Mouse (Mus musculus) midbrain, postnatal 0 days (tissue): ENCODE measurements around the gene Ufd1. TPM values are rescaled to one million over a fixed set of nuclear protein-coding genes. Genes with fewer than 3 reads are reported as not detected.

Source experiments
- ATAC-seq: fragments of 200-750 bp; cut with Nextera tagmentation; 2 replicates; pipeline ENCODE4 v1.8.0; 2017; ENCODE audit warnings: moderate number of reproducible peaks, mild to moderate bottlenecking, moderate TSS enrichment, moderate library complexity; ENCODE audit not compliant: low FRiP score
- DNase-seq: peaks from one replicate; pipeline ENCODE4 v3.0.0-alpha.2; 2015; ENCODE audit warnings: low spot score
- H3K27ac ChIP-seq: fragments of 300-500 bp; sonication (generic); 2 replicates; pipeline ENCODE4 v1.5.1; 2014; ENCODE audit warnings: low read depth, mild to moderate bottlenecking, low read length, mixed read lengths
- H3K27me3 ChIP-seq: fragments of 300-500 bp; sonication (generic); 2 replicates; pipeline ENCODE4 v1.6.1; 2014; ENCODE audit warnings: low read length, control low read depth, mixed read lengths; ENCODE audit not compliant: insufficient read depth
- H3K36me3 ChIP-seq: fragments of 300-500 bp; sonication (generic); 2 replicates; pipeline ENCODE4 v1.6.1; 2014; ENCODE audit warnings: low read length, control low read depth, mixed read lengths; ENCODE audit not compliant: insufficient read depth
- H3K4me1 ChIP-seq: fragments of 300-500 bp; sonication (generic); 2 replicates; pipeline ENCODE4 v1.6.1; 2014; ENCODE audit warnings: mild to moderate bottlenecking, control low read depth, antibody characterized with exemption, low read length, mixed read lengths; ENCODE audit not compliant: insufficient read depth
- H3K4me2 ChIP-seq: fragments of 300-500 bp; sonication (generic); 2 replicates; pipeline ENCODE4 v1.6.1; 2014; ENCODE audit warnings: low read depth, mild to moderate bottlenecking, low read length, mixed read lengths; ENCODE audit not compliant: poor library complexity, severe bottlenecking
- H3K4me3 ChIP-seq: fragments of 300-500 bp; sonication (generic); 2 replicates; pipeline ENCODE4 v1.5.1; 2014; ENCODE audit warnings: low read depth, mild to moderate bottlenecking, low read length, moderate library complexity
- H3K9ac ChIP-seq: fragments of 300-500 bp; sonication (generic); replicated peaks from 2 replicates; pipeline ENCODE4 v1.6.1; 2014; ENCODE audit warnings: mild to moderate bottlenecking, low read length, moderate library complexity, mixed read lengths; ENCODE audit not compliant: poor library complexity, severe bottlenecking
- H3K9me3 ChIP-seq: fragments of 300-500 bp; sonication (generic); 2 replicates; pipeline ENCODE4 v1.6.1; 2016; ENCODE audit warnings: low read length, control low read depth
- CTCF ChIP-seq: IDR thresholded peaks from 2 replicates; pipeline ENCODE4 v1.5.1; 2016; ENCODE audit warnings: antibody characterized with exemption, mild to moderate bottlenecking
- WGBS: fragments of 180-500 bp; shearing (Covaris S2); extraction: QIAGEN DNeasy Blood & Tissue Kit; methylation state at CpG from one replicate; pipeline ENCODE4 v1.1.7; 2014; 5-methylcytosine and 5-hydroxymethylcytosine counted together
- polyA plus RNA-seq: library from polyadenylated mRNA; unstranded; fragments of >200 nt; fragmentation: Nextera tagmentation; extraction: Ambion mirVana; gene quantifications from 2 replicates; pipeline ENCODE4 v1.2.1, GENCODE M21; 2015
- total RNA-seq: library from RNA; depleted of rRNA; stranded (reverse); fragments of >200 nt; gene quantifications from 2 replicates; pipeline ENCODE4 v1.2.3, GENCODE M21; 2014; rRNA removed

Gene Ufd1
- total and polyA plus RNA-seq, 2 experiments from 2014 or later, result 60.9 to 116 TPM

- peaks cover 21% of the 10 kb centered on the region for H3K36me3 ChIP-seq
- H3K4me1 ChIP-seq, result peaks cover 4% of the 10 kb centered on the region; the same call in 1 of the 2 replicates
- WGBS, result under 1% methylated on average over 17 of the region's 17 CpGs
- ATAC-seq (no peak; the same call in 1 of the 2 replicates), DNase-seq (no peak)
- H3K9me3 ChIP-seq, result no peaks in the 10 kb centered on the region
- no peaks in the 10 kb centered on the region for H3K27me3 ChIP-seq
- no peak for TF ChIP-seq CTCF
- peak overlapping the region; percentile 75 for H3K4me2 ChIP-seq
- peak overlapping the region; percentile 89 for H3K4me3 ChIP-seq
- H3K27ac ChIP-seq, result peak overlapping the region; percentile 88
- H3K9ac ChIP-seq, result peak overlapping the region; percentile 81
These were observed 64.5 kb downstream of the Ufd1 start for GRCm38 (mm10) chr16:18876091-18876441.

DNA sequence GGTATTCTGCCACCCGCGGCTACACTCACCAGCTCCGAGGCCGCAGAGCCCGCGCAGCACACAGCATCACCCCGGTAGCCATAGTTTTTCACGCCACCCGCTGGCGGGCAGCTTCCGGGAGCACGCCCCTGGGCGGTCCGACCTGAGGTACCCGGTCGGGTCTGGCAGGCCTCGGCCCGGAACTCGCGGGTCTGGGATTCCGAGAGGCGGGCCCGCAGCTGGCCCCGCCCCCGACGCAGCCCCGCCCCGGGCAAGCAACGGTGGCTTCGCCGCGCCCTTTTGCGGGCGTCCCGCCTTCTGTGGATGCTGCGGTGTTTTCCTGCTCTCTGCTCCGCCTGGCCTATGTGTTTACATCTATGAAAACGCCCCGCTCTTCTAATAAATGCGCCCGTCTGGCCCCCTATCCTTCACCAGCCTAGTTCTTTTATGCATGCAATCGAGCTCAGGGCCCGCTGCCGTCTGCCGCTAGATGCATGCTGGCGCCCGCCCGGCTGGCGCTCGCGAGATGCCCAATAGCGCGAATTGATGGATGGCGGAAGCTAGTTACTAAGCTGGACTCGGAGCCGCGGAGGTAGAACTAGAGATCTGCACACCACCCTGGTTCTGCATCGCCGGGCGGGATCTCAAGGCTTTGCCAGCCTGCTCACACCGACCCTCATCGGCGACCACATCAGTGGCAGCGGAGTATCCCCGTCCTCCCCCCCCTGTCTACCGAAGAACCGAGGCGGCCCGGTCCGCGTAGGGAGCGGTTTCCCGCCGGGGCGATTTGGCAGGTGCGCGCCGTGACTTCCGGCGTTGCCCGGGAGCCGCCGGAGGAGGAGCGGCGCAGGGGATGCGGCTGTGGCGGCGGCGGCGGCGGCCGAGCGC, 65.1 kb downstream of the Ufd1 start, which contains the start of the genes Mrpl40 and Hira:
Mrpl40 (minus strand) TSS at position 421 of the 867 bp plus-strand sequence.
Hira (plus strand) TSS at position 596 of the 867 bp plus-strand sequence.
- peak; percentile 90 for DNase-seq
- 1% methylated on average over 83 of the region's 93 CpGs for WGBS
- H3K4me3 ChIP-seq, result peak within 1 kb of the TSS; percentile 89

GRCm38 (mm10) chr16:18877386-18878090, 66.0 kb downstream of the Ufd1 start:
- under 1% methylated on average over 38 of the region's 43 CpGs for WGBS
- Histone ChIP-seq H3K27me3 (no peaks in the 10 kb centered on the region), H3K4me2 (peak overlapping the region; percentile 75), H3K36me3 (peaks cover 13% of the 10 kb centered on the region), H3K9ac (peak overlapping the region; percentile 81), H3K9me3 (no peaks in the 10 kb centered on the region), H3K4me1 (peaks cover 4% of the 10 kb centered on the region; the same call in 1 of the 2 replicates), H3K4me3 (peak overlapping the region; percentile 89), H3K27ac (peak overlapping the region; percentile 88)
- DNase-seq (peak; percentile 85), ATAC-seq (peak; percentile 44)
- TF ChIP-seq CTCF, result peak; percentile 70

More for the DNA sequence above, 65.1 kb downstream of the Ufd1 start, which contains the start of the genes Mrpl40 and Hira:
- Histone ChIP-seq H3K36me3 (peaks cover 21% of the 10 kb centered on the region), H3K27me3 (no peaks in the 10 kb centered on the region), H3K27ac (peak within 1 kb of the TSS; percentile 88), H3K9ac (peak within 1 kb of the TSS; percentile 81), H3K4me1 (peaks cover 4% of the 10 kb centered on the region; the same call in 1 of the 2 replicates), H3K9me3 (no peaks in the 10 kb centered on the region), H3K4me2 (peak within 1 kb of the TSS; percentile 75)
- ATAC-seq, result peak; percentile 90
- no peak for TF ChIP-seq CTCF

DNA sequence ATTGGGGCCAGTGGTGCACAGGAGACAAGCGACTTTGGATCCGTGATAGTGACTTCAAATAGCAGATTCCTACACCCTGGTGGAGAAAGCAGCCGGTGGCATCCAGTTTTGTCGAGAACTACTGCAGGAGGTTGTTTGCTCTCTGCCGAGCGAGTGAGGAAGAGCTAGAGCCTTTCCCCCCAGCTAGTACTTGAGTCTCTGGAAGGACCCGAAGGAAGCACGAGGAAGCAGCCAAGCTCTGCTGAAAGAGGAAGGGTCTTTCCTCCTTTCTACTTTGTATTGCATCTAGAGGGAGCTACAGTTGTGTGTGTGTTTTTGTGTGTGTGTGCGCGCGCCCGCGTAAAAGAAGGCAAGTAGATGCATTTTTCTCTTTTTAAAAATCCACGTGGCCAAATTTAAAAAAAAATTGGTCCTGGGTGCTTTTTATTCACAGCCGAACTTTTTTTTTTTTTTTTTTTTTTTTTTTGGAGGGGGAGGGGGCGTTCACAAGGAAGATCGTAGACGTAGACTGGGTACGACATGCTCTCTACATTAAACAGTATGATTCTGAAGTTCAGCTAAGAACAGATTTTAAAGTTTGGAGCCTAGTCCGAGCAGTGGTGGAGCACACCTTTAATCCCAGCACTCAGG, 66.6 kb downstream of the Ufd1 start:
- H3K27ac ChIP-seq, result peak overlapping the region; percentile 88
- H3K36me3 ChIP-seq, result peaks cover 9% of the 10 kb centered on the region
- H3K4me2 ChIP-seq, result peak overlapping the region; percentile 75
- WGBS, result 21% methylated on average over 20 of the region's 20 CpGs
- peaks cover 4% of the 10 kb centered on the region; the same call in 1 of the 2 replicates for H3K4me1 ChIP-seq
- H3K9ac ChIP-seq, result peak overlapping the region; percentile 81
- ATAC-seq (peak; percentile 1; the same call in 1 of the 2 replicates), DNase-seq (no peak)
- H3K27me3 ChIP-seq, result no peaks in the 10 kb centered on the region
- peak overlapping the region; percentile 89 for H3K4me3 ChIP-seq
- TF ChIP-seq CTCF, result peak; percentile 30
- no peaks in the 10 kb centered on the region for H3K9me3 ChIP-seq

DNA sequence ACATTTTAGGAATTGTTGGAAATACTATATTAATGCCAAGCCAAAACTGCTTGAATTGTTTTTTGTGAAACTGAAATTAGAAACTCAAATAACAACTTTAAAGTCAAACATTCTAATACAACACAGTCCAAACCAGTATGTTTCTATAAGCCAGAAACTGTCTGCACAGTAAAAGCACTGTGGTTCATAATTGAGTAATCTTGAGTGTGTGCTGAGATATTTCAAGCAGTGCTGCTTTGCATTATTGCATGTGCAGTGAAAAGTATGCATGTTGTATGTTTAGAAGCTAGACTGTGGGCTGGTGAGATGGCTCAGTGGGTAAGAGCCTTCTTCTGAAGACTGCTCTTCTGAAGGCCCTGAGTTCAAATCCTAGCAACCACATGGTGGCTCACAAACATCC, 72.5 kb downstream of the Ufd1 start:
- no peak overlapping the region for H3K4me2 ChIP-seq
- H3K27me3 ChIP-seq, result no peaks in the 10 kb centered on the region
- H3K4me1 ChIP-seq, result peaks cover 4% of the 10 kb centered on the region; the same call in 1 of the 2 replicates
- no peak overlapping the region for H3K27ac ChIP-seq
- no peaks in the 10 kb centered on the region for H3K9me3 ChIP-seq
- H3K4me3 ChIP-seq, result no peak overlapping the region
- no peak overlapping the region for H3K9ac ChIP-seq
- no peak for DNase-seq
- H3K36me3 ChIP-seq, result peaks cover 3% of the 10 kb centered on the region; the same call in 1 of the 2 replicates
- ATAC-seq, result no peak
- no peak for TF ChIP-seq CTCF

Other genes starting within 250 kb of the Ufd1 start
- 0.52 and 1.3 TPM in 2 replicates for gene Tbx1, start 221.1 kb upstream of the Ufd1 start, total RNA-seq
- 0.70 and 0.81 TPM in 2 replicates for gene Tbx1, start 221.1 kb upstream of the Ufd1 start, polyA plus RNA-seq
- gene Gp1bb, start 189.4 kb upstream of the Ufd1 start, total RNA-seq, result 28.6 and 39.4 TPM in 2 replicates
- 11.6 and 11.9 TPM in 2 replicates for gene Gp1bb, start 189.4 kb upstream of the Ufd1 start, polyA plus RNA-seq
- 14.2 and 33.6 TPM in 2 replicates for gene Gm49601, start 185.4 kb upstream of the Ufd1 start, total RNA-seq
- 3.4 and 7.0 TPM in 2 replicates for gene Gm49601, start 185.4 kb upstream of the Ufd1 start, polyA plus RNA-seq
- gene Sept5, start 181.8 kb upstream of the Ufd1 start, total RNA-seq, result 376 and 407 TPM in 2 replicates
- gene Sept5, start 181.8 kb upstream of the Ufd1 start, polyA plus RNA-seq, result 247 and 258 TPM in 2 replicates
- gene Cldn5, start 34.9 kb upstream of the Ufd1 start, total RNA-seq, result 139 and 181 TPM in 2 replicates
- 115 and 137 TPM in 2 replicates for gene Cldn5, start 34.9 kb upstream of the Ufd1 start, polyA plus RNA-seq
- 3.3 and 4.8 TPM in 2 replicates for gene Cdc45, start 208 bp downstream of the Ufd1 start, total RNA-seq
- gene Cdc45, start 208 bp downstream of the Ufd1 start, polyA plus RNA-seq, result 2.8 and 3.0 TPM in 2 replicates
- 23.1 and 32.8 TPM in 2 replicates for gene 2510002D24Rik, start 24.8 kb downstream of the Ufd1 start, total RNA-seq
- 47.2 and 55.4 TPM in 2 replicates for gene 2510002D24Rik, start 24.8 kb downstream of the Ufd1 start, polyA plus RNA-seq
- gene Gm28539, start 24.8 kb downstream of the Ufd1 start, total RNA-seq, result not detected in 2 replicates
- gene Gm28539, start 24.8 kb downstream of the Ufd1 start, polyA plus RNA-seq, result 0.17 and 0.27 TPM in 2 replicates
- gene Mrpl40, start 65.1 kb downstream of the Ufd1 start, total RNA-seq, result 27.6 and 27.9 TPM in 2 replicates
- 78.4 and 82.6 TPM in 2 replicates for gene Mrpl40, start 65.1 kb downstream of the Ufd1 start, polyA plus RNA-seq
- 65.0 and 73.1 TPM in 2 replicates for gene Hira, start 65.3 kb downstream of the Ufd1 start, total RNA-seq
- gene Hira, start 65.3 kb downstream of the Ufd1 start, polyA plus RNA-seq, result 15.0 and 19.2 TPM in 2 replicates